Mouse (Mus musculus) myocyte (in vitro differentiated cells): Measurements from ENCODE around the gene Dock1.

ENCODE experiments used
- E2F4 ChIP-seq: IDR thresholded peaks from one replicate; pipeline ENCODE4 v1.6.1; 2011; ENCODE audit warnings: mild to moderate bottlenecking, control low read depth, moderate library complexity; ENCODE audit not compliant: insufficient read depth
- MAX ChIP-seq: IDR thresholded peaks from one replicate; pipeline ENCODE4 v1.6.1; 2011; ENCODE audit warnings: low read depth, mild to moderate bottlenecking, control low read depth
- POLR2A ChIP-seq: IDR thresholded peaks from one replicate; pipeline ENCODE4 v1.6.1; 2011; ENCODE audit warnings: low read depth, mild to moderate bottlenecking, control low read depth, moderate library complexity; ENCODE audit not compliant: insufficient read length
- USF1 ChIP-seq: IDR thresholded peaks from one replicate; pipeline ENCODE4 v1.6.1; 2011; ENCODE audit warnings: low read depth, mild to moderate bottlenecking, control low read depth, moderate library complexity

DNA sequence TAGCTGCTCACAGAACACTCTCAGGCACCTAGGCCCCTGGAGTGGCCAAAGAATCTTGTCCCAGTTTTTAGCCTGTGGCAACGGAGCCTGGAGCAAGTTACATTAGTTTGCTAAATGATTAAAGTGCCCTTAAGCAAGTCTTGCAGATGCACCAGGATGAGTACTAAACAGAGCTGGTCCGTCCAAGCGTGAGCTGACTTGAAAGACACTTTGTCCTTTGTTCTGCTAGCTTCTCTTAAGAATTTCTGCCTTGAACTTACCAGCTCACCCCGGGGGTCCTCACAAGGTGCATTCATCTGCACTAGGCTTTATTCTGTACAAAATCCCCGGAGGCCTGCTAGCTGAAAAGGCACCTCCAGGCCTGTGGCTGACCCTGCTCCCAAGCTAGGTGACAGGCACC is 394.8 kb downstream of the Dock1 start:
- TF ChIP-seq MAX: no peak
- no peak for TF ChIP-seq POLR2A
- TF ChIP-seq E2F4: no peak
- TF ChIP-seq USF1: no peak
